Mouse (Mus musculus) kidney, embryonic 15.5 days (tissue): ENCODE data around the gene Crot. TPM values are rescaled to one million over a fixed set of nuclear protein-coding genes. Genes with fewer than 3 reads are reported as not detected.

ENCODE experiments used
- ATAC-seq: fragments of 200-750 bp; cut with Nextera tagmentation; replicated peaks from 2 replicates; pipeline ENCODE4 v1.8.0; 2017; ENCODE audit warnings: moderate TSS enrichment; ENCODE audit not compliant: low FRiP score
- H3K27ac ChIP-seq: fragments of 300-500 bp; sonication (generic); 2 replicates; pipeline ENCODE4 v1.5.1; 2015; ENCODE audit warnings: mild to moderate bottlenecking, inconsistent platforms
- H3K27me3 ChIP-seq: fragments of 300-500 bp; sonication (generic); 2 replicates; pipeline ENCODE4 v1.6.1; 2015; ENCODE audit warnings: inconsistent platforms
- H3K36me3 ChIP-seq: fragments of 300-500 bp; sonication (generic); 2 replicates; pipeline ENCODE4 v1.6.1; 2015; ENCODE audit warnings: inconsistent platforms
- H3K4me1 ChIP-seq: fragments of 300-500 bp; sonication (generic); 2 replicates; pipeline ENCODE4 v1.6.1; 2015; ENCODE audit warnings: inconsistent platforms
- H3K4me2 ChIP-seq: fragments of 300-500 bp; sonication (generic); 2 replicates; pipeline ENCODE4 v1.6.1; 2015; ENCODE audit warnings: moderate library complexity, mild to moderate bottlenecking, inconsistent platforms
- H3K4me3 ChIP-seq: fragments of 300-500 bp; sonication (generic); replicated peaks from 2 replicates; pipeline ENCODE4 v1.5.1; 2015; ENCODE audit warnings: mild to moderate bottlenecking, inconsistent platforms
- H3K9ac ChIP-seq: fragments of 300-500 bp; sonication (generic); 2 replicates; pipeline ENCODE4 v1.6.1; 2015; ENCODE audit warnings: mild to moderate bottlenecking, inconsistent platforms
- H3K9me3 ChIP-seq: fragments of 300-500 bp; sonication (generic); replicated peaks from 2 replicates; pipeline ENCODE4 v1.6.1; 2016; ENCODE audit warnings: inconsistent platforms
- WGBS: fragments of 180-500 bp; shearing (Covaris S2); methylation state at CpG from one replicate; pipeline ENCODE4 v1.1.7; 2015; ENCODE audit warnings: mixed read lengths; 5-methylcytosine and 5-hydroxymethylcytosine counted together
- polyA plus RNA-seq: library from polyadenylated mRNA; unstranded; fragments of >200 nt; fragmentation: Nextera tagmentation; extraction: Ambion mirVana; gene quantifications from 2 replicates; pipeline ENCODE4 v1.2.1, GENCODE M21; 2015

The Crot gene
- polyA plus RNA-seq, 1 experiment from 2014 or later: 47.9 TPM

- Histone ChIP-seq H3K9me3 (no peaks in the 10 kb centered on the region), H3K9ac (no peak overlapping the region), H3K36me3 (no peaks in the 10 kb centered on the region), H3K4me3 (no peak overlapping the region), H3K4me2 (no peak overlapping the region), H3K27me3 (no peaks in the 10 kb centered on the region), H3K4me1 (no peaks in the 10 kb centered on the region), H3K27ac (no peak overlapping the region)
- WGBS: 74% methylated on average over 7 of the region's 7 CpGs
- peak; percentile 18; the same call in 1 of the 2 replicates for ATAC-seq
These were observed 59.2 kb downstream of the Crot start for GRCm38 (mm10) chr5:8937965-8938364.

GRCm38 (mm10) chr5:8928440-8928839, 68.7 kb downstream of the Crot start:
- Histone ChIP-seq H3K4me2 (no peak overlapping the region), H3K4me3 (no peak overlapping the region), H3K9ac (no peak overlapping the region), H3K36me3 (no peaks in the 10 kb centered on the region), H3K9me3 (peaks cover 5% of the 10 kb centered on the region; the same call in 1 of the 2 replicates), H3K27me3 (no peaks in the 10 kb centered on the region), H3K4me1 (no peaks in the 10 kb centered on the region), H3K27ac (no peak overlapping the region)
- ATAC-seq: no peak
- 63% methylated on average over 9 of the region's 9 CpGs for WGBS

- H3K27ac ChIP-seq: no peak overlapping the region
- no peaks in the 10 kb centered on the region for H3K27me3 ChIP-seq
- no peak overlapping the region for H3K4me3 ChIP-seq
- no peak overlapping the region for H3K9ac ChIP-seq
- no peak for ATAC-seq
- H3K4me1 ChIP-seq: no peaks in the 10 kb centered on the region
- H3K9me3 ChIP-seq: no peaks in the 10 kb centered on the region
- 61% methylated on average over 6 of the region's 6 CpGs for WGBS
- no peaks in the 10 kb centered on the region for H3K36me3 ChIP-seq
- no peak overlapping the region for H3K4me2 ChIP-seq
These were observed 80.1 kb downstream of the Crot start for GRCm38 (mm10) chr5:8917069-8917468.

- Histone ChIP-seq H3K4me1 (no peaks in the 10 kb centered on the region), H3K9me3 (no peaks in the 10 kb centered on the region), H3K27ac (no peak overlapping the region), H3K4me3 (no peak overlapping the region), H3K4me2 (no peak overlapping the region), H3K9ac (no peak overlapping the region), H3K27me3 (no peaks in the 10 kb centered on the region), H3K36me3 (no peaks in the 10 kb centered on the region)
- 94% methylated on average over 2 of the region's 2 CpGs for WGBS
- no peak for ATAC-seq
These were observed 80.7 kb downstream of the Crot start for GRCm38 (mm10) chr5:8916400-8916799.

Other genes with a start within 250 kb of the Crot start
- gene Abcb1b, start 199.2 kb downstream of the Crot start, polyA plus RNA-seq: 1.2 and 3.4 TPM in 2 replicates
- 0.53 and 0.86 TPM in 2 replicates for gene Abcb4, start 103.6 kb downstream of the Crot start, polyA plus RNA-seq
- 20.7 and 21.6 TPM in 2 replicates for gene Tmem243, start 103.3 kb upstream of the Crot start, polyA plus RNA-seq
- 45.0 and 46.0 TPM in 2 replicates for gene Dmtf1, start 164.5 kb upstream of the Crot start, polyA plus RNA-seq